Mouse (Mus musculus) kidney, adult 2 months (tissue): ENCODE measurements around the gene Zfp931.

Experiments used
- CTCF ChIP-seq: fragments of 200-500 bp; conservative IDR thresholded peaks from 2 replicates; pipeline ENCODE4 v1.5.1; 2011; ENCODE audit warnings: low read depth, mild to moderate bottlenecking, control low read depth, low read length, moderate library complexity, mixed read lengths; ENCODE audit not compliant: insufficient read depth, insufficient read length
- POLR2A ChIP-seq: fragments of 200-500 bp; IDR thresholded peaks from one replicate; pipeline ENCODE4 v1.6.1; 2011; ENCODE audit warnings: low read depth, low read length, control low read depth

- TF ChIP-seq CTCF: no peak
- TF ChIP-seq POLR2A: no peak
Measured at GRCm38 (mm10) chr2:178118801-178119560, 40.7 kb upstream of the Zfp931 start, which contains the start of gene Phactr3.
